Mouse (Mus musculus) heart, embryonic 11.5 days (tissue): Measurements from ENCODE around the gene Pbxip1. TPM values are rescaled to one million over a fixed set of nuclear protein-coding genes. Genes with fewer than 3 reads are reported as not detected.

Source experiments
- ATAC-seq: fragments of 200-750 bp; cut with Nextera tagmentation; replicated peaks from 2 replicates; pipeline ENCODE4 v1.8.0; 2017; ENCODE audit warnings: moderate library complexity; ENCODE audit not compliant: insufficient number of reproducible peaks, low FRiP score, low TSS enrichment
- H3K27ac ChIP-seq: fragments of 300-500 bp; sonication (generic); 2 replicates; pipeline ENCODE4 v1.5.1; 2014; ENCODE audit warnings: mild to moderate bottlenecking, low read depth, low read length
- H3K27me3 ChIP-seq: fragments of 300-500 bp; sonication (generic); 2 replicates; pipeline ENCODE4 v1.6.1; 2014; ENCODE audit warnings: mild to moderate bottlenecking, low read length, mixed read lengths; ENCODE audit not compliant: control insufficient read depth, insufficient read depth
- H3K36me3 ChIP-seq: fragments of 300-500 bp; sonication (generic); 2 replicates; pipeline ENCODE4 v1.6.1; 2014; ENCODE audit warnings: mild to moderate bottlenecking, low read length, moderate library complexity, mixed read lengths; ENCODE audit not compliant: control insufficient read depth, insufficient read depth
- H3K4me1 ChIP-seq: fragments of 300-500 bp; sonication (generic); 2 replicates; pipeline ENCODE4 v1.6.1; 2014; ENCODE audit warnings: low read length; ENCODE audit not compliant: control insufficient read depth, insufficient read depth
- H3K4me2 ChIP-seq: fragments of 300-500 bp; sonication (generic); 2 replicates; pipeline ENCODE4 v1.6.1; 2014; ENCODE audit warnings: mild to moderate bottlenecking, moderate library complexity
- H3K4me3 ChIP-seq: fragments of 300-500 bp; sonication (generic); 2 replicates; pipeline ENCODE4 v1.5.1; 2014; ENCODE audit warnings: low read depth, low read length
- H3K9ac ChIP-seq: fragments of 300-500 bp; sonication (generic); 2 replicates; pipeline ENCODE4 v1.6.1; 2014; ENCODE audit warnings: mild to moderate bottlenecking, low read depth, low read length, moderate library complexity
- H3K9me3 ChIP-seq: fragments of 300-500 bp; sonication (generic); replicated peaks from 2 replicates; pipeline ENCODE4 v1.6.1; 2016; ENCODE audit warnings: low read length; ENCODE audit not compliant: control insufficient read depth
- WGBS: fragments of 180-500 bp; shearing (Covaris S2); extraction: QIAGEN DNeasy Blood & Tissue Kit; methylation state at CpG from one replicate; pipeline ENCODE4 v1.1.7; 2014; ENCODE audit not compliant: insufficient replicate concordance; 5-methylcytosine and 5-hydroxymethylcytosine counted together
- polyA plus RNA-seq: library from polyadenylated mRNA; unstranded; fragments of >200 nt; fragmentation: Nextera tagmentation; extraction: Ambion mirVana; gene quantifications from 2 replicates; pipeline ENCODE4 v1.2.1, GENCODE M21; 2014

Pbxip1 gene
- polyA plus RNA-seq, 1 experiment from 2014 or later: 28.6 TPM

- H3K36me3 ChIP-seq: no peaks in the 10 kb centered on the region
- H3K27ac ChIP-seq: no peak overlapping the region
- no peaks in the 10 kb centered on the region for H3K4me1 ChIP-seq
- H3K4me2 ChIP-seq: no peak overlapping the region
- no peaks in the 10 kb centered on the region for H3K27me3 ChIP-seq
- H3K9me3 ChIP-seq: no peaks in the 10 kb centered on the region
- H3K9ac ChIP-seq: no peak overlapping the region
- ATAC-seq: no peak
- no peak overlapping the region for H3K4me3 ChIP-seq
- 59% methylated on average over 3 of the region's 3 CpGs for WGBS
Observed at GRCm38 (mm10) chr3:89496366-89496765, 59.9 kb downstream of the Pbxip1 start.

- H3K9ac ChIP-seq: no peak overlapping the region
- H3K4me2 ChIP-seq: no peak overlapping the region
- 43% methylated on average over 7 of the region's 7 CpGs for WGBS
- H3K4me3 ChIP-seq: no peak overlapping the region
- ATAC-seq: no peak
- H3K27ac ChIP-seq: no peak overlapping the region
- no peaks in the 10 kb centered on the region for H3K9me3 ChIP-seq
- no peaks in the 10 kb centered on the region; the same call in 1 of the 2 replicates for H3K27me3 ChIP-seq
- no peaks in the 10 kb centered on the region for H3K4me1 ChIP-seq
- H3K36me3 ChIP-seq: no peaks in the 10 kb centered on the region
Observed at GRCm38 (mm10) chr3:89499696-89500095, 63.2 kb downstream of the Pbxip1 start.

Other genes starting within 250 kb of the Pbxip1 start
- 33.3 and 39.9 TPM in 2 replicates for gene Gba, start 233.8 kb upstream of the Pbxip1 start, polyA plus RNA-seq
- gene Thbs3, start 221.5 kb upstream of the Pbxip1 start, polyA plus RNA-seq: 6.9 and 12.4 TPM in 2 replicates
- 144 and 145 TPM in 2 replicates for gene Mtx1, start 209.6 kb upstream of the Pbxip1 start, polyA plus RNA-seq
- gene Muc1, start 207.6 kb upstream of the Pbxip1 start, polyA plus RNA-seq: 0.21 and 0.53 TPM in 2 replicates
- gene Krtcap2, start 190.7 kb upstream of the Pbxip1 start, polyA plus RNA-seq: 248 and 274 TPM in 2 replicates
- 0.56 and 1.1 TPM in 2 replicates for gene Trim46, start 190.4 kb upstream of the Pbxip1 start, polyA plus RNA-seq
- gene Dpm3, start 177.3 kb upstream of the Pbxip1 start, polyA plus RNA-seq: 83.1 and 94.1 TPM in 2 replicates
- 37.5 and 40.9 TPM in 2 replicates for gene Slc50a1, start 166.1 kb upstream of the Pbxip1 start, polyA plus RNA-seq
- 29.9 and 33.0 TPM in 2 replicates for gene Efna1, start 155.6 kb upstream of the Pbxip1 start, polyA plus RNA-seq
- 1.9 TPM in 2 replicates for gene Efna3, start 113.7 kb upstream of the Pbxip1 start, polyA plus RNA-seq
- 9.3 and 10.2 TPM in 2 replicates for gene Efna4, start 98.7 kb upstream of the Pbxip1 start, polyA plus RNA-seq
- 23.3 and 25.9 TPM in 2 replicates for gene Adam15, start 86.7 kb upstream of the Pbxip1 start, polyA plus RNA-seq
- 0.07 TPM in 1 of 2 replicates, not detected in the other for gene Dcst2, start 74.7 kb upstream of the Pbxip1 start, polyA plus RNA-seq
- gene Dcst1, start 71.5 kb upstream of the Pbxip1 start, polyA plus RNA-seq: 0.17 and 0.21 TPM in 2 replicates
- 1.2 and 2.2 TPM in 2 replicates for gene Zbtb7b, start 41.9 kb upstream of the Pbxip1 start, polyA plus RNA-seq
- gene Lenep, start 33.9 kb upstream of the Pbxip1 start, polyA plus RNA-seq: not detected in 2 replicates
- gene Flad1, start 24.8 kb upstream of the Pbxip1 start, polyA plus RNA-seq: 33.7 and 34.2 TPM in 2 replicates
- 399 and 411 TPM in 2 replicates for gene Cks1b, start 18.3 kb upstream of the Pbxip1 start, polyA plus RNA-seq
- 42.3 and 51.5 TPM in 2 replicates for gene Shc1, start 18.3 kb upstream of the Pbxip1 start, polyA plus RNA-seq
- 31.1 and 33.7 TPM in 2 replicates for gene Pygo2, start 6.5 kb upstream of the Pbxip1 start, polyA plus RNA-seq
- 50.4 and 57.2 TPM in 2 replicates for gene Pmvk, start 17.8 kb downstream of the Pbxip1 start, polyA plus RNA-seq
- 0.73 and 0.99 TPM in 2 replicates for gene Kcnn3, start 83.5 kb downstream of the Pbxip1 start, polyA plus RNA-seq